Mouse (Mus musculus) small intestine, adult 2 months (tissue): Measurements from ENCODE around the gene Cacna1i.

ENCODE experiments used
- CTCF ChIP-seq: fragments of 200-500 bp; IDR thresholded peaks from 2 replicates; pipeline ENCODE4 v1.5.1; 2012; ENCODE audit warnings: low read depth, mild to moderate bottlenecking, control low read depth, inconsistent platforms, low read length, moderate library complexity, mixed read lengths; ENCODE audit not compliant: insufficient replicate concordance, insufficient read length; ENCODE audit errors: extremely low read depth
- POLR2A ChIP-seq: fragments of 200-500 bp; IDR thresholded peaks from 2 replicates; pipeline ENCODE4 v1.6.1; 2012; ENCODE audit warnings: low read depth, mild to moderate bottlenecking, control low read depth, inconsistent platforms, low read length, moderate library complexity

- TF ChIP-seq POLR2A, result no peak
- no peak for TF ChIP-seq CTCF
Measured at GRCm38 (mm10) chr15:80445956-80446687, 159.1 kb downstream of the Cacna1i start.
